Mouse (Mus musculus) thymus, adult 2 months (tissue): ENCODE data around the gene 4931428F04Rik.

ENCODE experiments used
- CTCF ChIP-seq: fragments of 200-500 bp; IDR thresholded peaks from 2 replicates; pipeline ENCODE4 v1.5.1; 2012; ENCODE audit warnings: mild to moderate bottlenecking, control low read depth, low read length, moderate library complexity, borderline replicate concordance; ENCODE audit not compliant: control insufficient read depth, poor library complexity, insufficient read depth; ENCODE audit errors: extremely low read depth
- POLR2A ChIP-seq: fragments of 200-500 bp; IDR thresholded peaks from 2 replicates; pipeline ENCODE4 v1.6.1; 2012; ENCODE audit warnings: mild to moderate bottlenecking, low read length, control low read depth, moderate library complexity; ENCODE audit not compliant: control insufficient read depth, poor library complexity, insufficient read depth; ENCODE audit errors: extremely low read depth

GRCm38 (mm10) chr8:105276292-105277120 lies 13.2 kb downstream of the 4931428F04Rik start:
- TF ChIP-seq CTCF (no peak), POLR2A (no peak)
